Mouse (Mus musculus) lung, adult 2 months (tissue): Measurements from ENCODE around the gene Ankrd12.

ENCODE experiments used
- CTCF ChIP-seq: fragments of 200-500 bp; IDR thresholded peaks from 2 replicates; pipeline ENCODE4 v1.5.1; 2011; ENCODE audit warnings: mild to moderate bottlenecking, low read length, control low read depth; ENCODE audit not compliant: insufficient read depth
- POLR2A ChIP-seq: fragments of 200-500 bp; IDR thresholded peaks from 2 replicates; pipeline ENCODE4 v1.6.1; 2011; ENCODE audit warnings: low read depth, mild to moderate bottlenecking, control low read depth, low read length, borderline replicate concordance; ENCODE audit errors: extremely low read depth

DNA sequence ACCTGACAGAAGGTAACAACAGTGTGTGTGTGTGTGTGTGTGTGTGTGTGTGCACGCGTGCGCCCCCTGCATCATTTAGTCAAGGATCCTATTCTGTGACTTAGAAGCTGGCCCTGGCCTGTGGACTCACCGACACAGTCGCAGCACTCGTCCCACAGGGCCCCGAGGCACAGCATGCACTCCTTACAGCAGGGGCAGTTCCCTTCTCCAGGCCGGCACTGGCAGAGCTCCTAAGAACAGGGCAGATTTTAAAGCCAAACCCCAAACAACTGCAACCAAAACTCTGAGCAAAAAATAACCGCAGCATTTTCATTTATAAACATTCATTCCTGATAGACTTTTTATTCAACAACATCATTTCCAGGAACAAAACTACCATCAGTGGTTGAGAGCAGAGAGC is 139.2 kb downstream of the Ankrd12 start:
- TF ChIP-seq CTCF: no peak
- no peak for TF ChIP-seq POLR2A
